Mouse (Mus musculus): ENCODE measurements around the gene Aagab.

Aagab gene

DNA sequence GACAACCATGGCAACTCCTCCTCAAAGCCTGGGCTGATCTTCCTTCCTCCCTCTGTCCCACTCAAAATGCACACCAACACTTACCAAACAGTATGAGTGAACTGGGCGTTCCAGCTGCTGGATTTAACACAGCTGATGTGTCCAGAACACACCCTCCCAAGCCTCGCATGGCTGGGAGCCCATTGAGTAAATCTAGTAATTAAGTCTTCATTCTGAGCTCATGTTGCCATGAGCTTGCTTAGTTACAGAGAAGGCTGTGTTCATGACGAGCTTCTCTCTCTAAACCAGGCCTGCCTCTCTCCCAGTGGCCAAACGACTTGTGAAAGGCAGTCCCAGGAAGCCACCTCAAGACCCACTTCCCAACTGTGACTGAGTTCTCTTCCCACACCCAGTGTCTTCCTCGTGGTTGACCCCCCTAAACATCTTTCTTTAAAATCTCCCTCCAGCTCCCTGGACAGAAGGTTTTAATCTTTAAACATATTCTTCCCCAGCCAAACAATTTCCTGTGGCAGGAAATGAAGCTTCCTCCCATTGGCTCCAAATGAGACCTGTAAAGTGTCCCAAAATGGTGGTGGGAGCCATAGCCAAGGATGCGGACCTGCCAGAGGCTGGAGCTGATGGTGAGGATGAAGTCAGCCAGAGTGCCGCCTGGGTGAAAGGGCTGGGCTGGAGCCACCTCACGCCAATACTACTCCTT is 70.5 kb downstream of the Aagab start:
- DNase-seq (ENCODE audit: low read depth, low spot score), result no peak

DNA sequence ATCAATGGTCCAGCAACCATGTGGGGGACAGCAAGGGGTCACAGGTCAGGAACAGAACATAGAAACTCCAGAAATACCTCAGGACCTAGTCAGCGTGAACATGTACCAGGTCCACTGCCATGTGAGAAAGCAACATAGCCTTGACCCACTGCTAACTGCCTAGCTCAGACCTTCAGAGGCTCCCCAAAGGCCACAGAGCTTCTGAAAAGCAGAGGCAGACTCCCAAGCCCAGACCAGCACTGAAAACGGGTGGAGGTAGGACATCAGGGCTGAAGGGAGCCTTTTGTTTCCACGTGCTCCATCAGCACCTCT is 71.0 kb downstream of the Aagab start:
- DNase-seq (ENCODE audit: low read depth, low spot score), result no peak

DNA sequence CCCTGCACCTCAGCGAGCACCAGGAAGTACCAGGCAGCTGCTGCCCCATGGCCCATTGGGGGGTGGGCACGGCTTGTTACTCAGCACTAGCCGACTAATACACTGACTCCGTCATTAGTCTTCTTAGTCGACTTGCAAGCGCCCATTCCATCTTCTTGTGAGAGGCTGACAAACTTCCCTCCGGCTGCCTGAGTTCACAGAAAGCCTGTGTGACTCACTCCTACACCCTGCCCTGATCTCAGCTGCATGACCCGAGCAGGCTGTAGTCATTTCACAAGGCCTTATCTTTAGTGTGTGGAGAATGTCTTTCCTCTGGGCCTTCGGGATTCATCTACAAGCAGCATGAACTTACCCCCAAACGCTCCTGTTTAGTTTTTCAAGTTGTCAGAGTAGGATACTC is 72.2 kb downstream of the Aagab start:
- no peak for DNase-seq (ENCODE audit: low read depth, low spot score)

GRCm38 (mm10) chr9:63677621-63678020 is 75.2 kb downstream of the Aagab start:
- no peak for DNase-seq (ENCODE audit: low read depth, low spot score)

DNA sequence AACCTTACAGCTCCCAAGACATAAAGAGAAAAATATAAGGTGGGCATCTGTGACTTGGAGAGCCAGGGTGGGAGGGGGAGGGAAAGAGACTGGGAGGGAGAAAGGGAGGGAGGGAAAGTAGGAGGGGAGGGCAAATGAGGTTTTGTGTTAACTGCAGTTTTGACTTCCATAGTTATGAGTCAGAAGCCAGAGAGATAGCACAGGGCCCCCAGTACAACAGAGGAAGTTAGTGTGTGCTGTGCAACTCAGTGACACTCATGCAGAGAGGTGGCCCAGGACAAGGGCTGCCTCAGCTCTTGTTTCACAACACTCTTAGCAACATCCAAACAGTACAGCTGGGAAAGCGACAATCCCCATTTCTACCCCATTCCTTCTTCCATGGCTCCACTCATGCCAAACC is 75.6 kb downstream of the Aagab start:
- DNase-seq (ENCODE audit: low read depth, low spot score), result no peak

- DNase-seq (ENCODE audit: low read depth, low spot score), result no peak
Measured at GRCm38 (mm10) chr9:63682301-63682700, 79.8 kb downstream of the Aagab start.

GRCm38 (mm10) chr9:63682943-63683342 is 80.5 kb downstream of the Aagab start:
- no peak for DNase-seq (ENCODE audit: low read depth, low spot score)

DNA sequence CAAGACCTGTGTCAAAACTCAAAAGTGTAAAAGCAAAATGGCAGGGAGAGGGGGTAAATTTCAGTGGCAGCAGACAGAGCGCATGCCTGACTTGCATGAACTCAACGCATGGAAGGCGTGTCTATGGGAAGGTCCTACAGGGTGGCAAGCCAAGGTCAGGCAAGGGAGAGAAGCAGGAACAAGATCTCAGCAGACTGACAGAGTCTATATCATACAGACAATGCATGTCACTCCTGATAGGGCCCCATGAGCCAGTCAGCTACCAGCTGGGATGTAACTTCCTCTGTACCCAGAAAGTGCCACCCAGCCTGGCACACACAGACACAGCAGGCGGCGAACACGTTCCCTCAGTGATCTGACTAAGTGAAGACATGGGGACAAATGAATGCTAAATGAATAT is 81.8 kb downstream of the Aagab start:
- no peak for DNase-seq (ENCODE audit: low read depth, low spot score)

DNA sequence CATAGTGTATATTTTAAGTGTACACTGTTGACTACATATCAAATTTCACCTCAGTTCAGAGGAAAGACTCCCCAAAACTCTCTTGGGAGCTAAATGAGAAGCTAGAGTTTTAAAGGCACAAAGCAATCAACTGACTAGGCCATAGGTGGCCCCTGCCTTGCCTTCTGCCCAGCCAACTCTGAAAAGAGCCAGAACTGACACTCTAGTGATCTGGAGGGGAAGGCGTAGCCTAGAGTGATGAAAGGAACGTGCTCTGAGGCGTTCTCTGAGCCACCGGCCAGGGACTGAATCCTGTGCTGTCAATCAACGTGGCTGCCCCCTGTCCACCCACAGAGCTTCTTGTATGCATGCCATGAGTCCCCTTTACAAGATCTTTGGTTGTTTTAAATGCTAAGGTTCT is 82.9 kb downstream of the Aagab start:
- no peak for DNase-seq (ENCODE audit: low read depth, low spot score)

GRCm38 (mm10) chr9:63687413-63688015 is 85.1 kb downstream of the Aagab start:
- DNase-seq (ENCODE audit: low read depth, low spot score), result no peak

- DNase-seq (ENCODE audit: low read depth, low spot score), result no peak
Measured at GRCm38 (mm10) chr9:63690511-63690910, 88.1 kb downstream of the Aagab start.

DNA sequence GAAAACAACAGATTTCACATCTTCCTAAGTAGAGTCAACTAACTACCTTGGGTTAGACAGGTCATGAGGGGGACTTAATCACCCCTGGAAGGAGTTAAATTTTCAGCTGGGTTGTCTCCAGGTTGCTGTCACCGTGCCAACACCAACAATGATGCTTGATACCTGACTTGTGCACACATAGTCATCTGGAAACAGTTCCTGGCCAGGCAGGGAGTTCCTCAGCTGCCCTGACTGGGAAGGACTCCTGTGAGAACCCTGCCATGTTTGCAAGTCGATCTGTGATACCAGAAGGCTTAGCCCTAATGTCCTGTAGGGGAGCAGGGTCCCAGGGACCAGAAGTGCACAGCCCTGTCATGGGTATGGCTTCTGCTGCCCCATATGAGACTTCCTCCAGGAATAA is 89.5 kb downstream of the Aagab start:
- DNase-seq (ENCODE audit: low read depth, low spot score), result no peak
